Comparison of ENCODE assay signal across 27 mouse cellular contexts in the genomic region with DNA sequence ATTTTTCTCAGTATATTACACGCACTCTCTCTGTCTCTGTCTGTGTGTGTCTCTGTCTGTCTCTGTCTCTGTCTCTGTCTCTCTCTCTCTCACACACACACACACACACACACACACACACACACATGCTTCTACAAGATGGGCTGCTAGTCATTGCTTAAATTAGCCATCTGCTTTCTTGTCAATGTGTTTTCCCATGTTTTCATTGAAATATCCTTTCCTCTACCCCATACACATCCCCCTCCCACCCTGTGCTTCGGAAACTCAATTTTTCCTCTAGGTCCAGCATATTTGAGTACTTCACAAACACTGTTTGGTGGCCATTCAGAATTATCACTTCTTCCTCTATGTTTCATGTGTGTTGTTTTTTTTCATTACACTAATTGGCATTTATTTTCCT.
"Had no signal": no experiment of that assay in that cellular context is flagged by ENCODE, and none has a peak within 500 bp of the region (broad histone marks: within the 10 kb centered on the region; RNA-seq: fewer than 3 reads in every experiment).

No protein-coding gene starts in this region.

- H3K27me3 ChIP-seq: heart, embryonic 13.5 days; heart, embryonic 15.5 days; hindbrain, embryonic 13.5 days; hindbrain, embryonic 15.5 days; kidney, embryonic 15.5 days; limb, embryonic 13.5 days; limb, embryonic 15.5 days; liver, embryonic 12.5 days had no signal

- H3K4me3 ChIP-seq: heart, adult 2 months; heart, embryonic 13.5 days; heart, embryonic 15.5 days; hindbrain, embryonic 13.5 days; hindbrain, embryonic 15.5 days; kidney, embryonic 15.5 days; limb, embryonic 13.5 days; limb, embryonic 15.5 days; liver, embryonic 12.5 days had no signal

- DNase-seq: gastrocnemius, postnatal 14 days; gastrocnemius, postnatal 36 days; heart, adult 11 months; heart, adult 2 months; heart, postnatal 14 days; heart, postnatal 36 days; kidney, adult 11 months; kidney, adult 2 months; kidney, adult 9 months; kidney, postnatal 14 days; kidney, postnatal 36 days; layer of hippocampus, adult 9-11 months; layer of hippocampus, postnatal 36 days; left cerebral cortex, postnatal 4 days had no signal

- ATAC-seq: hindbrain, postnatal 0 days; intestine, embryonic 16.5 days; liver, embryonic 12.5 days had no signal

- H3K9ac ChIP-seq: heart, embryonic 13.5 days; heart, embryonic 15.5 days; hindbrain, embryonic 13.5 days; hindbrain, embryonic 15.5 days; kidney, embryonic 15.5 days; limb, embryonic 13.5 days; limb, embryonic 15.5 days; liver, embryonic 12.5 days; liver, embryonic 14.5 days had no signal

- H3K36me3 ChIP-seq: heart, embryonic 13.5 days; heart, embryonic 15.5 days; hindbrain, embryonic 13.5 days; hindbrain, embryonic 15.5 days; kidney, embryonic 15.5 days; limb, embryonic 13.5 days; limb, embryonic 15.5 days; liver, embryonic 12.5 days had no signal

- H3K4me1 ChIP-seq: heart, embryonic 13.5 days; heart, embryonic 15.5 days; hindbrain, embryonic 13.5 days; hindbrain, embryonic 15.5 days; kidney, embryonic 15.5 days; limb, embryonic 13.5 days; limb, embryonic 15.5 days; liver, embryonic 12.5 days had no signal

- H3K9me3 ChIP-seq: heart, embryonic 13.5 days; heart, embryonic 15.5 days; hindbrain, embryonic 13.5 days; hindbrain, embryonic 15.5 days; kidney, embryonic 15.5 days; limb, embryonic 13.5 days; limb, embryonic 15.5 days; liver, embryonic 12.5 days had no signal

- H3K27ac ChIP-seq: heart, adult 2 months; heart, embryonic 13.5 days; heart, embryonic 15.5 days; hindbrain, embryonic 13.5 days; hindbrain, embryonic 15.5 days; hindbrain, postnatal 0 days; kidney, embryonic 15.5 days; kidney, postnatal 0 days; limb, embryonic 13.5 days; limb, embryonic 15.5 days; liver, embryonic 12.5 days; liver, embryonic 14.5 days had no signal

- H3K4me2 ChIP-seq: heart, embryonic 11.5 days; heart, embryonic 13.5 days; heart, embryonic 15.5 days; hindbrain, embryonic 13.5 days; hindbrain, embryonic 15.5 days; kidney, embryonic 15.5 days; limb, embryonic 13.5 days; limb, embryonic 15.5 days; liver, embryonic 12.5 days had no signal
